Mouse (Mus musculus): ENCODE data around the gene Egr2.

GRCm38 (mm10) chr10:67538106-67538505 is 2.8 kb downstream of the Egr2 start:
- no peak for TF ChIP-seq CTCF (IDR thresholded peaks at IDR 0.05; ENCODE audit: borderline replicate concordance, extremely low read depth, insufficient read depth, insufficient read length)
- TF ChIP-seq POLR2A (IDR thresholded peaks at IDR 0.05; ENCODE audit: borderline replicate concordance, extremely low read depth, insufficient read depth, insufficient read length, poor library complexity, severe bottlenecking): no peak
